In genomic region chr9:48562388-48562787, GRCm38 (mm10) we compare ENCODE assay signal across 23 mouse cellular contexts. TPM values are rescaled to one million over a fixed set of nuclear protein-coding genes. Genes with fewer than 3 reads are reported as not detected.
DNase-seq lines count a peak whose midpoint lies in the region; ATAC-seq and TF ChIP-seq lines count a peak whose summit lies in the region.
"Had no signal": no experiment of that assay in that cellular context is flagged by ENCODE, and none has a peak within 500 bp of the region (broad histone marks: within the 10 kb centered on the region; RNA-seq: fewer than 3 reads in every experiment).

No protein-coding gene starts in this region.

- no peaks in the 10 kb centered on the region for H3K36me3 ChIP-seq in spleen, adult 2 months (ENCODE audit: control insufficient read depth, insufficient read depth, low read length)
- H3K36me3 ChIP-seq: embryonic facial prominence, embryonic 15.5 days; forebrain, embryonic 10.5 days; heart, embryonic 12.5 days; hindbrain, embryonic 10.5 days had no signal

- peak in 1 of 2 experiments; percentile 40 for DNase-seq in spleen, adult 2 months (ENCODE audit: low read depth in 1 of 2, low spot score in 2 of 2)
- DNase-seq in spleen, postnatal 10 days (ENCODE audit: low spot score in 2 of 2) = no peak
- peak; percentile 76 for DNase-seq in CD4-positive helper T cell, adult 2 months (ENCODE audit: low read depth, low spot score)
- DNase-seq in induced T-regulatory cell, adult 2 months (ENCODE audit: low read depth) = peak; percentile 47
- no peak for DNase-seq in right cerebral cortex, postnatal 14 days
- DNase-seq in spleen, adult 18-20 months = no peak
- DNase-seq: adrenal gland, postnatal 10 days; cerebellum, adult 11 months; cerebellum, adult 8-10 months; cerebellum, postnatal 14 days; embryo, embryonic 11 days; gastrocnemius, adult 2 months; gastrocnemius, postnatal 25 days had no signal

- no peak overlapping the region for H3K4me3 ChIP-seq in spleen, adult 2 months (ENCODE audit: extremely low read depth, insufficient read depth, insufficient read length)
- H3K4me3 ChIP-seq: embryonic facial prominence, embryonic 15.5 days; erythroblast, embryonic 14.5 days; forebrain, embryonic 10.5 days; gastrocnemius, adult 2 months; heart, embryonic 12.5 days; hindbrain, embryonic 10.5 days had no signal

- H3K27me3 ChIP-seq in spleen, adult 2 months (ENCODE audit: control insufficient read depth, insufficient read depth, low read length) = no peaks in the 10 kb centered on the region
- H3K27me3 ChIP-seq: CH12.LX; heart, embryonic 12.5 days; Patski had no signal

- no peak for TF ChIP-seq POLR2A in spleen, adult 2 months (IDR thresholded peaks at IDR 0.05; ENCODE audit: low read depth, low read length)

- H3K4me1 ChIP-seq in spleen, adult 2 months (ENCODE audit: control insufficient read depth, insufficient read depth, insufficient read length) = peaks cover 8% of the 10 kb centered on the region; the same call in 1 of the 2 replicates
- H3K4me1 ChIP-seq: embryonic facial prominence, embryonic 15.5 days; forebrain, embryonic 10.5 days; heart, embryonic 12.5 days; hindbrain, embryonic 10.5 days had no signal

- H3K27ac ChIP-seq in spleen, adult 2 months (ENCODE audit: insufficient read depth, low read length) = peak overlapping the region; percentile 52; the same call in 1 of the 2 replicates
- H3K27ac ChIP-seq: embryonic facial prominence, embryonic 15.5 days; forebrain, embryonic 10.5 days; gastrocnemius, adult 2 months; hindbrain, embryonic 10.5 days; hindbrain, embryonic 14.5 days had no signal

- no peak for TF ChIP-seq CTCF in spleen, adult 2 months (IDR thresholded peaks at IDR 0.05; ENCODE audit: extremely low read depth, insufficient read depth, insufficient read length, insufficient replicate concordance)

- 62% methylated on average over 5 of the region's 5 CpGs for WGBS in spleen, adult 2 months

- peak; percentile 68 for ATAC-seq in CD4-positive, CD25-positive, alpha-beta regulatory T cell, adult 4 months
- ATAC-seq: forebrain, embryonic 14.5 days; Patski had no signal

RNA-seq across cellular contexts. Expression of gene Nnmt, which starts 42.6 kb away (rescaled TPM):
- polyA plus RNA-seq in spleen, adult 2 months (2012; rRNA removed) = 0.60 and 0.94 TPM in 2 replicates
- not detected for polyA plus RNA-seq in CD4-positive, CD25-positive, alpha-beta regulatory T cell, adult 4 months (2017; shearing (Covaris generic))
- polyA plus RNA-seq: erythroblast, embryonic 14.5 days had no signal

Comparison
In these comparisons a context has a peak if more than half of its experiments do, and no peak if none do; other contexts are left out.
1. DNase-seq: peak in CD4-positive helper T cell, adult 2 months (single experiment) and induced T-regulatory cell, adult 2 months (single experiment); none in spleen, postnatal 10 days (0 of 2), right cerebral cortex, postnatal 14 days (single experiment) and spleen, adult 18-20 months (0 of 2).